ENCODE assay signal across 15 mouse cellular contexts in the genomic region with DNA sequence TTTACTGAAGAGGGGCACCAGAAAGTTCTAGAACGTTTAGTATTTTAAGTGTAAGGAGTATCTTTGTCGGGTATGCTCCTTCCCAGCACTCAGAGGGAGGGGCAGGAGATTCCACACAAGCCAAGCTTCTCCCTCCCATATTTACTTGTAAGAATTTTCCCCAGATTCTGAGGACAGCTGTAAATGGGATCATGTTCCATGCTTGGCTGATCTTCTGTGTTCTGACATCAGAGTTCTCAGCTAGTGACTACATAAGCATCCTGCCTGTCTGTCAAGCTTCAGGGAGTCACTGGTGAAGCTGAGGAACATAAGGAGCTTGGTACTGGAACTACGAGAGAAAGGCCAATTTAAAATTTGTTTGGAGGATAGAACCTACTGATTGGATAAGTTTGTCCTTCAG.
"Had no signal": no experiment of that assay in that cellular context is flagged by ENCODE, and none has a peak within 500 bp of the region (broad histone marks: within the 10 kb centered on the region; RNA-seq: fewer than 3 reads in every experiment).

No protein-coding gene starts in this region.

- ATAC-seq: midbrain, embryonic 16.5 days had no signal

- H3K36me3 ChIP-seq: midbrain, embryonic 10.5 days; midbrain, embryonic 12.5 days; neural tube, embryonic 12.5 days; stomach, embryonic 15.5 days had no signal

- H3K9ac ChIP-seq: lung, embryonic 14.5 days; midbrain, embryonic 12.5 days; neural tube, embryonic 12.5 days; stomach, embryonic 15.5 days had no signal

- H3K4me1 ChIP-seq: midbrain, embryonic 10.5 days; midbrain, embryonic 12.5 days; neural tube, embryonic 12.5 days; stomach, embryonic 15.5 days had no signal

- H3K4me3 ChIP-seq: midbrain, embryonic 10.5 days; midbrain, embryonic 12.5 days; neural tube, embryonic 12.5 days; stomach, embryonic 15.5 days had no signal

- H3K27me3 ChIP-seq: neural tube, embryonic 12.5 days; stomach, embryonic 15.5 days had no signal

- H3K27ac ChIP-seq: midbrain, embryonic 10.5 days; midbrain, embryonic 12.5 days; neural tube, embryonic 12.5 days; stomach, embryonic 15.5 days; stomach, postnatal 0 days had no signal

- H3K4me2 ChIP-seq: lung, embryonic 14.5 days; midbrain, embryonic 12.5 days; neural tube, embryonic 12.5 days; stomach, embryonic 15.5 days had no signal

- H3K9me3 ChIP-seq: midbrain, embryonic 10.5 days; midbrain, embryonic 12.5 days; neural tube, embryonic 12.5 days; stomach, embryonic 15.5 days had no signal

- DNase-seq: lung, adult 18-20 months; lung, embryonic 14.5 days; lung, postnatal 10 days; lung, postnatal 4 days; midbrain, embryonic 14.5 days; right cerebral cortex, postnatal 14 days; thymus, adult 2 months; thymus, postnatal 25 days; thymus, postnatal 4 days had no signal
